Mouse (Mus musculus) cerebellum, adult 9-10 months (tissue): ENCODE measurements around the gene Rere.
A peak's percentile ranks its signal among the peaks of the same experiment; 100 is the strongest.

Source experiments
- DNase-seq: peaks from one replicate; pipeline ENCODE4 v3.0.0; 2022

Gene Rere

DNA sequence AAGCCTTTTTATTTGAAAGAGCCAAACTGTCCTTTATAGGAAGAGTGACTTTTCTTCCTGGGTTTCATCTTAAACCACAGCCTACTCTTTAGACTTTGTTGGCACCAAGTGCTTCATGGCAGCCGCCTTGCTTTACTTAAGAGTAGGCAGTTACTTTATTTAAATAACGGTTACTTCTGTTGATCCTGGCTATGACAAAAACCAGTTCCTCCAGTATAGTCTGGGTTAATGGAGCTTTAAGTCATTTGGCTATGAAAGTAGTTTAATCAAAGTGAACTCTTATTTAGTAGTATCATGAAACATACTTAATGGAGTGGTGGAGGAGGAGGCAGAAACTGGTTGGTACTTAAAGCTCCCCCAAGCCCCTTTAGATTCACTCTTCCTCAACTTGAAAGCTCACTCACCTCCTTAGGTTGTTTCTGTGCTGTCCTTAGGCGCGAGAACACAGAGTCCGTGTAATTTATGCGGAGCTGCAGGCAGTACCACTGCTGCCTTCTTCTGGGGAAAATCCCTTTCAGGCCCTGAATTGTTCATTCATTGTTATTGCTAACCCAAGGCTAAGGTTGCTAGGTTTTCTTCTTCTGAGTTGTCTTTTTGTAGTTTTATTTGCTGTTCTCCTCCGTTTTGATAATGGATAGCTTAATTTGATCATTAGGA is 70.1 kb downstream of the Rere start:
- DNase-seq, result no peak

DNA sequence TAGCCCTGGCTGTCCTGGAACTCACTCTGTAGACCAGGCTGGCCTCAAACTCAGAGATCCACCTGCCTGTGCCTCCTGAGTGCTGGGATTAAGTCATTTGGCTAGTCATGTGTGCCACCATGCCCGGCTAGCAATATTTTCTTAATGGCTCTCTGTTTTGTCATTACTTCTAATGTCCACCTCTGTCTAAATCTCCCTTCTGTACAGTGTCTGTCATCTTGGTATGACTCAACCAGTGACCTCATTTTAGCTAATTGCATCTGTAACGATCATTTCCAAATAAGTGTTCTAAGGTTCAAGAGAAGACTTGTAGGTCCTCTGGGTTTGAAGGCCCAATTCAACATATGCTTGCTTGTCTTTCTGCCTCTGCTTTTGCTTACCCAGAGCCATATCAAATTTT is 71.3 kb downstream of the Rere start:
- DNase-seq, result no peak

DNA sequence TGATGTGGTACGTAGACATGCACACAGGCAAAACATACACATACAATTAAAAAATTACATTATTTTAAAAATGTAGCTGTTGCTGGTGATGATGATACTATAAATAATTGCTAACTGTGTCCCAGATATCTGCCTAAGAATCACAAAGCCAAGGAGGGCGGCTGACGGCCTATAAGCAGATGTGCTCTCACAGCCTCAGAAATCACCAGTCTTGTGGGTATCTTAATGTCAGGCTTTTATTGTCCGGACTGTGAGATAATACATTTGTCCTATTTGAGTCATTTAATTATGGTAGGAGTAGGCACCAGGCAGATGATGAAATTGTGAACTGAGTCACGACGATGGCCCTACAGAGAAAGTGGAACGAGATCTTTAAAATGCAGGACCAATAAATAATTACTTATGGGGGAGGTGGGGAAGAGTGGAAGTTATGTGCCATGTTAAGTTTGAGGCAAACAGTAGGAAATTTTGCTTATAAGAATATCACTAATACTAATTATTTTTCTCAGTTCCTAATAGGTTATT is 72.0 kb downstream of the Rere start:
- DNase-seq, result no peak

DNA sequence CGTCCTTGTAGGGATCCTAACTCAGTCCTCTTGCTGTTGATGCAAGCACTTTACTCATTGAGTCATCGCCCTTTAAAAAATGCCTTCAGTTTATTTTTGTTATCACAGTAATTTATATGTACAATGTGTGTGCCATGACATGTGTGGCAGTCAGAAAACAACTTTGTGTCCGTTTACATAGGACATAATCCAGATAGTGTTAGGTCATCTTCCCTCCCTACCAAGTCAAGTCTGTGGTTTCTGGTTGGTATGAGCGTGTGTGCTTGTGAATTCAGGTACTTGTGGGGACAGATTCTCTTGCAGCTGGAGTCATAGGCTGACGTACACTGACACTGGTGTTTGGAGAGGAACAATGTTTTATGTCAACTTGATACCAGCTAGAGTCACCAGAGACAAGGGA is 74.4 kb downstream of the Rere start:
- DNase-seq, result no peak

DNA sequence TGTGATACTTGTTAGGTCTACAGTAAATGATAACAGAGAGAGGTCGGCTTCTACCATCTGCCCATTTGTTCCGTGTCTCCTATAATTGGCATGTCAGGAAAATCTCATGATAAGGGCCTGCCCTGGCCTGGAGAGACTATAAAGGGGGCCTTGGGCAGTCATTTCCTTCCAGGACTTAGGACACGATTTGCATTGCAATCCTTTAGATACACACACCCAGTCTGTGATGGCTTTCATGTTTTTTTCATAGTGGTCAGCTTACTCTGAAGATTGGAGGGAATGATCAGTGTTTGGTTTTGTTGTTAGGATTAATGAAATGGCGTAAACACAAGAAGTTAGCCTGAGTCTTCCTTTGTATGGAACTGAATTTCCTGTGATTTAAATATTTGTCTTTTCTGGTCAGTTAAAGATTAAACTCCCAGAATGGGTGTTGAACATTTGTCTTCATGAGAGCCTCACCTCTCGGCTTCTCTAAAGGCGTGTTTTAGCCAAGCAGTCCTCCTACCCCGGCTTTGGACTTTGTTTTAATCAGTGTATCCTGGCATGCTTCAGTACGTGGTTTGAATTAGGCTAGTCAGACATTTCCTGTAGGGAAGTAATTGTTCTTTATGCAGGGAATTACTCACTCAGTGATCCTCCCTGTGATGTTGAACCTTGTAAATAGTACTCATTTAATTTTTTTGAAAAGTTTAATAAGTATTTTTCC is 80.7 kb downstream of the Rere start:
- no peak for DNase-seq

DNA sequence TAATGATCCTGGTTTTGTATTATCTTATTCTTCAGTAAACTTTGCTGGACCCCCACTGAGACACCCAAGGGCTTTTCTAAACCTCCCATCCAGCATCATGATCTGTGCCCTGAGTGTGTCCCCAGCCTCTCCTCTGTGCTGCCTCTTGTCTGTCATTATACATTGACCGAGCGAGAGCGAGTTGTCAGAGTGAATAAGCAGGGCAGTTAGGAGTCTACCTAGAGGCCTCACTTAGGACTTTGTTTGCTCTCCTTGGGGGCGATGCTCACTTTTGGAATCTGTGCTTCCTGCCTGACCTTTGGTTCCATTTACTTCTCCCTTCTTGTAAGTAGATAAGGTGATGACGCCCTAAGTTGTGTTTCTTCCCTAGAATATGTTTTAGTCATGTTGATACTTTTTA is 81.4 kb downstream of the Rere start:
- no peak for DNase-seq

DNA sequence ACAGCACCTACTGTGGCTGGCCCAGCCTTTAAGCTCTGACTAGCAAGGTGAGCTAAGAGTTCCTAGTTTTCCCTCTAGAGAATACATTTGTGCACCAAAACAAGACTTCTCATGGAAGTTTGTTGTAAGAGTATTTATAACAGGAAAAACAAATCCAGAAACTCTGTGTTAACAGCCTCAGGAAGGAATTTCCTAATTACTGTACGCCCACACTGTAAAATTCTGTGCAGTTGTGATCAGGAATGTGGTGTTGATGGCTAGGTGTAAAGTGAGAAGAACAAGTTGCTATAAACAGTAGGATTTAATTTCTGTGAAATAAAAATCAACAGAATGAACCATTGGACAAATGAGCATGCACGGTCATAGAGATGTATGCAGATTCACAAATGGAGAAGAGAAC is 83.3 kb downstream of the Rere start:
- no peak for DNase-seq

DNA sequence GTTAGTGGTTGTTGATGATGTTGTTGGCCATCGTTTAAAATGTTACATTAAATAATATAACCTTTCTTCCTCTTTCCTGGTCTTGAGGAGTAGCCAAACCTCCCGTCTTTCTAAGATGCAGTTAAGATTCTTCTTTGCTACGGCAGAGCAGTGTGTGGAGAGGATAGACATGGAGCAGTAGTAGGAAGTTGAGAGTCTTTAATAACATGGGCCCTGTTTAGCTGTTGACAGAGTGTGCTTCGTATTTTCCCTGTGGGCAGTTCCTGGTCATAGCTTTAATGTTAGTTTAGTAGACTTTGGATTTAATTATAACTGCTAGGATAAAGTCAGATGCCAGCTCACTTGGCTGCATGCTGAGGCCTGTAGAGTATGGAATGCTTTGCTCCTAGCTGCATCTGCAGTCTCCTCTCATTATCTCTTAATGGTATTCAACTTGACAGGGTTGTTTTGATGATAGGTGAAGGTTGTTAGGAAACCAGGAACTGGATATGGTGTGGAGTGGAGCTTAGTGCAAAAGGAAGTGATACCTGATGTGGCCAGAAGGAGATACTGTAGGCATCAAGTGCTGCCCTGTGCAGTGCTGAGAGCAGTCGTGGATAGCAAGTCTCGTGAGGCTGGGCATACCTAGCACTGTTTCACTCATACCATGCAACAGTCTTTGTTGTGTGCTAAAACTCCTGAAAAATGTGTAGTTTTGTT is 85.2 kb downstream of the Rere start:
- no peak for DNase-seq

DNA sequence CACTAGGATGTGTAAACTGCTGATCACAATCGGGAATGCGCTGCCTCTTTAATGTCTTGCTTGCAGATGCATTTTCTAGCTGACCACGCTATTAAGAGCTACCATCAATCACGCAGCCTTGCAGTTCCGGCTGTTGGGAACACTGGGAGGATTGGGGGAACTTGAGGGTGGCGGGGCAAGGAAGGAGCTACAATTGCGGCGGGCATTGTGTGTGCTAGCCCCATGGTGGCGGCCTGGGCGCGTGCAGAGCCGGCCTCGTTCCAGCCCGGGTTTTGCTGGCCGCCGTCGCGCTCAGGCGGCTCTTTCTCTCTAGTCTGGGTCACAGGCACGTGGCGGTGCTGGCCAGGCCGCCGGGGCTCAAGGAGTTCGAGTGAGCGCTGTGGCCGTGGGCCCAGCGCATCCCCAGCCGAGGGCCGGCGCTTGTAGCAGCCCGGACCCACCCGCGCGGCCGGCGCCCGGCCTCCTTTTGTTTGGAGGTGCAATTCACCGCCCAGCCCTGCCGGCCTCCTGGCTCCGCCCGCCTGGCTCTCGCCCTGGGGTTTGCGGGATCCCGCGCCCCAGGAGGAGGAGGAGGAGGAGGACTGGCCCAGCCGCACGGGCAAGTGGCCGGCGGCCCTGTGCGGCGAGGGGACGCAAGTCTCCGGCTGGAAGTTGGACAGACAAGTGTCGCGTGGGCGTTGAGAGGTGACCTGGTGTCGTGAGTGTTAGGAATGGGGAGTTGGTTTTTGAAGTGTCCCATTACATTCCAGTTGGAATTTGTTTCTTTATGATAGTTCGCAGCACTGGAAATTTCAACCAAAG is 90.3 kb downstream of the Rere start:
- DNase-seq, result peak; percentile 76

DNA sequence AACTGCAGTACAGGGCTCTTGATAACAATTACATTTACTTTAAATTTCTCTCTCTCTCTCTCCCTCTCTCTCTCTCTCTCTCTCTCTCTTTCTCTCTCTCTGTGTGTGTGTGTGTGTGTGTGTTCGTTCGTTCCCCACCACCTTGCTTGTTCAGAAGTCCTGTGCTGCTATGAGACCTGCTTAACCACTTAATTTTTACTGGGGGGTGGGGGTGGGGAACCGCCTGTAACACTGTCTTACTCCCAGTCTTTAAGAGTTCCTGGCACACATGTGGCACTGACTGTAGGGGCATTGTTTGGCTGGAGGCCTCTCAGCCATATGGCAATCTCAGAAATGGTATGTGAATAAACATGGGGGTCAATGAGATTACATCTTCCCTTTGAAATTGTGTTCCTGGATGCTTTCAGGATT is 91.2 kb downstream of the Rere start:
- no peak for DNase-seq

DNA sequence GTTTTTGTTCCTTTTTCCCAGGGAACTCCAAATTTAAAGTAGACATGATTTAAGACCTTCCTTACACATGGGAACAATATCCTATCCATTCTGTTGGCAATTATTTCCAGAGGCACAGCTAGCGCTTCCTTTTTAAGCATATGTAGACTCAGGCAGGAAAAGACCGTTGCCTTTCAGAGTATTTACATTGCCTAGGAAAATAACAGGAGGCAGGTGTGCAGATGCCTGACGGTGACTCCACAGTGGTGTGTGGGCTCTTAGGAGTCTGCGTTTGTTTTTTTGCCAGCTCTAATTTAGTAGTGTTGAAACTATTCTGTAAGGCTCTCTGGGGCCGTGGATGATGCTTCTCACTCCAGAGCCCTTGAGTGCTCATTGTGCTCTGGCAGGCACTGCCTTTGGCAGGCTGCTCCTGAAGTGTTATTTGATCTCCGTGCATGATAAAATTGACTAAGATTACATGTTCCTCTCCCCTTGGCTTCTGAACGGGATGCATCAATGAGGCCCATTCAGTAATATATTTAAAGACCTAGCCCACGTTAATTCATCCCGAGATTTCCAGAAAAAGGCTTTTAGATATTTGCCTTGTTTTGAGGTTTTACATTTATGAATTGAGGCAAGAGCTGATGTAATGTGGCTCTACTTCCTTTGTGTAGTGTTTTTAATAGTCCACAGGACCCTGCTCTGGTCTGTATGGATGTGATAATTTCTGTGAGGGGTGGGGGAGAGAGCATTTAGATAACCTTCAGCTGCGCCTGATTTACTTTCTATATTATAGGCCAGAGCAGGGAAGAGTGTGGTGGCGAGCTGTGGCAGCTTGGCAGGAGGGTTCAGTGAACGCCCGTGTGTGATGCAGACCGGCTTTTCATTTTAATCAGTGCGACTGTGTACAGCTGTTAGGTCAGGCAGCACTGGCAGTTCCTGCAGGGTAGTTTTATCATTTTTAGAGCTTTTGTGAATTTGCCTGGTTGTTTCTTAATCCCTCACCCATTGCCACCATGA is 92.0 kb downstream of the Rere start:
- peak; percentile 48 for DNase-seq

DNA sequence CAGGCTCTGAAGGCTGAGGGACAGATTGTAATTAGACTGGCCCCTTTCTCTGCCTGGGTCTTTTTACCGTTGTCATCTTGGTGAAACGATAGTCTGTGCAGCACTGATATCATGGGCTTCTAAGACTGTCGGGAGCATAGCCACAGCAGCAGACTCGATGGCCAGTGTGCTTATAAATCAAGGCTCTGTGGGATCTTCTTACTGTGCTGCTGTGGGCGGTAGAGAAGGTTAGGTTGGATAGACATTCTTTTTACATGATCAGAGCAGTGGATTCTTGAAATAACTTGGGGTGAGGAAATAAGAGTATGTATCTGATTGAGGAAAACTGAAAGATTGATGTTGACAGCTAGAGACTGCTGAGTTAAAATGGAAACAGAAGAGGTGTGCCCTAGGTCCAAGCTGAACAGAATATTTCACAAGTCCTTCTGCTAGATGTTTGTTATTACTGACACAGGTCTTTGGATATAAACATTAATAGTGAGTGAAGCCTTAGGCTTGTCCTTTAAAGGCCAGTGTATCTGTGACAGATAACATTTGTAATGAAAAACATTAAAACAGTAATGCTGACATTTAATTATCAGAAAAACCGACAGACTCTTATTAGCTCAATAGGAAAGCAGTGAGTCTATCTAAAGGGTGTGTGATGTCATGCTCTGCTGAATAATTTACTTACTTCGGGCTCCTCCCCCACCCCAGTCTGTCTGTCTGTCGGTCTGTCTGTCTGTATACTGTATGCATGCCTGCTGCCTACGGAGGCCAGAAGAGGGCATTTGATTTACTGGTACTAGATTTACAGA is 93.4 kb downstream of the Rere start:
- DNase-seq, result no peak

DNA sequence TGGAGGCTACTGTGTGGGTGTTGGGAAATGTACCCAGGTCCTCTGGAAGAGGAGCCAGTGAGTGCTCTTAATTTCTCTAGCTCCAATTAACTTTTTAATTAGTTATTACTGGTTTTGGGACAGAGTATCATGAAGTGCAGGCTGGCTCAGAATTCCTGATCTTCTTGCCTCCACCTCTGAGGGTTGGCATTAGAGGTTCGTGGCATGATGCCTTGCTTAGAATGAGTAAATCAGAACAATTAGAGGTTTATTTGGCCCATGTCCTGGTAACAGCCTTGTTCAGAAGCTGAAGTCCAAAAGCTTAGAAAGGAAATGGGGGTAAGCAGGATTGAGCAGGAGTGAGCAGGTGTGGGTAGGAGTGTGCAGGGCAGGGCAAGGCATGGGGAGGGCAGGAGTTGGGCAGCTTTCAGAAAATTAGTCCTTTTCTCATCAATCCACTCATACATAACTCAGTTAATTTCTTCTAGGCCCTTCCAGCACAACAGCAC is 94.0 kb downstream of the Rere start:
- peak; percentile 42 for DNase-seq

DNA sequence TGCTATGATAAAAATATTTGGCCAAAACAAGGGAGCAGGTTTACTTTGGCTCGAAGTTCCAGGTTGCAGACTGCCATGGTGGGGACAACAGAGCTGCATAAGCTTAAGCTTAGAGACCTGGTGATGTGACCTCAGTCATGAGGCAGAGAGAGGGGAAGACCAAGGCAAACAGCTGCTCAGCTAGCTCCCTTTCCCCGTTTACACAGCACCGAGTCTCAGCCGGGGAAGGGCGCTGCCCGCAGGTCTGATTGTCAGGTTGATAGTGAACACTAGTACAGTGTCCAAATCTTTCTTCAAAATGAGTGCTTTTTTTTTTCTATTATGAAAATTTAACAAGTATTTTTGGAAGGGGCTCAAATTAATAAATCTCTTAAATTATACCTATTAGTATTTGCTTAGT is 97.9 kb downstream of the Rere start:
- no peak for DNase-seq

DNA sequence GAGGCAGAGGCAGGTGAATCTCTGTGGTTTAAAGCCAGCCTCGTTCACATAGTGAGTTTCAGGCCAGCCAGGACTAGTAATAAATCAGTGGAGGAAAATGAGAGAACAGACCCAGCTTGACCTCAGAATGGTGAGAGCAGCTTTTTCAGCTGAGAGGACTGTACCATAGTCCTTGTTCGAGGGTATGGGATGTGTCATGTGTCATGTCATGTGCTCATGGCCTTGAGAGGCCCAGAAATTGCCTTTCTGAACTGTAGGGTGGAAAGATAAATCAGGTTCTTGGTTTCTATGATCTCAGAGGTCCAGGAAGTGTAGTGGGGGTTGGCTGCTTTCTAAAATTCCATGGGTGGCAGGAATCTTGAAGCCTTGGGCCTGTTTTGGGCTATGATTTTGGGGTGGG is 98.3 kb downstream of the Rere start:
- no peak for DNase-seq

DNA sequence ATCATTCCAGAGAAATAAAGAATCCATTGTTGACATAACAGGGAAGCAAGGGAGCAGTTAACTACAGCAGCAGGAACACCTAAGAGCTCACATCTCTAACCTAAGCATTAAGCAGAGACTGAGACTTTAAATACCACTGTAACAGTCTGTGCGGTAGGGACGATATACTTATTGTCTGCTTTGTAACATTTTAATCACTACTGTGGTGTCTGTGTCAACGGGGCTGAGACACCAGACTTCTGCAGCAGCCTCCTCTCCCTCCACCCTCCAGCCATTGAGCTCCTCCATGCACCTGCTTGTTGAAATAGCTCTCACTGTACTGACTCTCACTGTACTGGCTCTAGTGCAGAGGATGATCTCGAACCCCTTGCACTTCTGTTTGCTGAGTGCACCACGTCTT is 98.8 kb downstream of the Rere start:
- no peak for DNase-seq

DNA sequence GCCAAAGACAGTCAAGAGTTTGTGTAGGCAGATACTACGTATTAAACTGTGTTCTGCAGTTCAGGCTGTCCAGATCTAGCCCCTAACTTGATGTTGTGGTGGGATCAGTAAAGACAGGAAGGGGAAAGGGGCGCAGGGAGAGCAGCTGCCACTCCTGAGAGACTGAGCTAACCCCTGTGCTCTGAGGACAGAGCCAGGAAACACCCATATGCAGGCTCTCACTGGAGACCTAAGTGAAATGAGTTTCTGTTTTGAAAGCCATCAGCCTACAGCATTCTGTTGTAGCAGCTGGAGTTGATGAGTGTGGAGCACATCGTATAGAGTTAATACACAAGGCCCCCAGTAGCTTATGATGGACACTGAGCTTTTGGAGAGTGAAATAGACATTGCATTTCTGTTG is 101.1 kb downstream of the Rere start:
- DNase-seq, result no peak

DNA sequence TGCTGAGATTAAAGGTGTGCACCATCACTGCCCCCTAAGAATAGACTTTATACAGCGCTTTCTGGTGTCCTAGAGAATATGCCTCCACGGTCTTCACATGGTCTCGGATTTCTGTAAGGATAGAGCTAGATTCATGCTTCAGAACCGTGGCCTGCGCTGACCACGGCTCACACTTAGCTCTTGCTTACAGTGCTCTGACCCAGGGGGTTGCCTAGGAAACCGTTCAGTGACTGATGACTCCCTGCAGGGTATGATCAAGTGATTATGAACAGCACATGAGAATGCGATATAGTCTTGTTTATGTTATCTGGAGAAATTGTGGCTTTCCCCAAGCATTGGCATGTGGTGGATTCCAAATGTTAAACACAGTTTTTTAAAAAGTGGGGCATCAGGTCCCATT is 103.0 kb downstream of the Rere start:
- DNase-seq, result no peak

DNA sequence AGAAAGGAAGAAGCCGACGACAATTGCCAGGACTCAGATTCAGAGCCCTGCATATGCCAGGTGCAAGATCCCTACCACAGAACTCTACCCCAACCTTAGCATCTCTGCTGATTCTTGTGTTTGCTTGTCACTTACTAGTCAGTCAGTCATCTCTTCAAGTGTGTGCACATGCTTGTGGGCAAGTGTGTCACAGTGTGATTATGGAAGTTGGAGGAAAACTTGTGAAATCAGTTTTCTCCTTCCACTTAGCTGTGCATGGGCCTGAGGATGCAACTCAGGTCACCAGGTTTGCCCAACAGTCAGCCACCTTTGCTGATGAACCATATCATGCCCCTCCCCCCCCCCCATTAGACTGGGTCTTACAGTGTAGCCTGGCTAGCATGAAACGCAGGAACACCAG is 103.5 kb downstream of the Rere start:
- no peak for DNase-seq

DNA sequence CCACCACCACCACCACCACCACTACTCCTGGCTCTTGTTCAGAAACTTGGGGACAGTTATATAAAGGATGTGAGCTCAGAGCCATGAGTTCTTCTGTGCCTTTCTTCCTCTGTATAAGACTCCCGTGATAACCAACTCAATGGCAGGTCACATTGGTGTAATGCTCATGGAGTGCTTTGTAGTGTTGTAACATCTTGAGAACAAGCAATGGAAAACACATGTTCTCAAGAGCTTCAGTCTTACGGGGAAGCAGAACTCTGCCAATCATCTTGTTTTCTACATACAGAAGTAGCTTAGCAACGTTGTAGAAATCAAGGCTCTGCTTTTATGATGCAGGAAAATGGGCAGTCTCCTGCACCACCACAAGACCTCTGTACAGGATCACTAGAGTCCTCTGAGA is 107.1 kb downstream of the Rere start:
- no peak for DNase-seq

DNA sequence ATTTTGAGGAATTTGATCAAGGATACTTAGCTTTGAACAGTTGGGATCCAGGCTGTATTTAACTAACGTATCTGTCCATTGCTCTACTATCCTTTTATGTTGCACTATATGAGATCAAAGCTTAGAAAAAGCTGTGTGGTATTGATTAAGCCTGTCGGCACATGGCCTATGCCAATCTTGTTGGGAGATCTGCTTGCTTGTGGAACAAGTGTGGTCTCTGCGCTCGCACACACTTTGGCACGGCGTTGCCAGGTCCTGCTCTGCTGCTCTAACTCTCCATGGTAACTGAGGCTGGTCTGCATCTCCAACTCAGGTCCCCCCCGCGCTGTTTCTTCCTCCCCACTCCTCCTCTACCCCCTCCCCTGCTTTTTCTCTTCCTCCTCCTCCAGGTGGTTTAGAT is 112.2 kb downstream of the Rere start:
- DNase-seq, result no peak
